Mouse (Mus musculus) spleen, embryonic (tissue): ENCODE data around the gene Pigl.
"Not testable (repeated sequence)": the region's sequence is repeated elsewhere in the genome, so short reads cannot be mapped to it uniquely, and the experiment has no call there.

ENCODE experiments used
- CTCF ChIA-PET: fragments of 350-600 bp; sonication (Branson Sonifier 250); formaldehyde crosslinking; loops from one replicate; lab custom pipeline; 2022; lab: Charles Lee

Pigl gene

DNA sequence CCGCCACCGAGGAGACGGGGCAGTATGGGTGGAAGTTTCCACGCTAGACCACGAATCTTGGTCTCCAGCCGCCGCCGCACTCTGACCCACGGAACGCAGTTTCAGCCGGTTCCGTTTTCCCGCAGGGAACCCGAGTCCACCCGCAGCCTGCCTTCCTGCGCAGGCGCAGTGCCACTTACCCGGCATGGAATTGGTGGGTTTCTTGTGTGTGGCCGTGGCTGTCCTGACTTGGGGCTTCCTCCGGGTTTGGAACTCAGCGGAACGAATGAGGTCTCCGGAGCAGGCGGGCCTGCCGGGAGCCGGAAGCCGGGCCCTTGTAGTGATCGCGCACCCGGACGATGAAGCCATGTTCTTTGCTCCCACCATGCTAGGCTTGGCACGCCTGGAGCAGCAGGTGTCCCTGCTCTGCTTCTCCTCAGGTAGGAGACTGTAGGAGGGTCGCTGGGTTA is at the start of gene Pigl, which contains the start of gene Ncor1:
Gene Pigl, plus strand, starts transcription at position 185 of the 449 bp plus-strand sequence.
Gene Ncor1, minus strand, starts transcription at position 266 of the 449 bp plus-strand sequence.
- CTCF ChIA-PET = no interaction called here

GRCm38 (mm10) chr11:62408848-62409247 is 49.4 kb upstream of the Pigl start:
- CTCF ChIA-PET = no interaction called here

DNA sequence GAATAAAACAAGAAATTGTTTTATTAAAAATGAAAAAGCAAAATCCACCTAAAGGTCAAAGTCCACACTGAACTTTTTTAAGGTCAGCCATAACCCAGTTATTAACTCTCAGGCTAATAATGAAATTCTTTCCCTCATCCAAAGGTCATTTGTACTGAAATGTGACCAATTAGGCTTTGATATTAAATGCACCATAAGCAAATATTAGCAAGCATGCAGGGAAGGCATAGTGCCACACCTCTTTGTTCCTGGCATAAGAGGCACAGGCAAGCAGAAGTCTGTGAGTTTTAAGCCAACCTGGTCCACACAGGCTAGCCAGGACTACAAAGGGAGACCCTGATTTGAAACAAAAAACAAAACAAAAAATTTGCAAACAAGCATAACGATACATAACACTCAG is 48.6 kb upstream of the Pigl start:
- CTCF ChIA-PET = no interaction called here

DNA sequence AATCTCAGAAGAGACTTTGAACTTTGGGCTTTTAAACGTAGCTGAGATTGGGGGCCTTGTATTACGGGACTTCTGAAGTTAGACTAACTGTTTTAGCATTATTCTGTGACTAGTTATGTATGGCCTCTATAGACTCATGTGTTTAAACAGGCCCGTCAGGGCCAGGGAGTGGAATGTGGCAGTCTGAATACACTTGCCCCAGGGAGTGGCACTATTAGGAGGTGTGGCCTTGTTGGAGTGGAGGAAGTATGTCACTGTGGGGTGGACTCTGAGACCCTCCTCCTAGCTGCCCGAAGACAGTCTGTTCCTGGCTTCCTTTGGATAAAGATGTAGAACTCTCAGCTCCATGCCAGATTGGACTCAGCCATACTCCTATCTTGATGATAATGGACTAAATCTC is 43.2 kb upstream of the Pigl start:
- CTCF ChIA-PET = no interaction called here

DNA sequence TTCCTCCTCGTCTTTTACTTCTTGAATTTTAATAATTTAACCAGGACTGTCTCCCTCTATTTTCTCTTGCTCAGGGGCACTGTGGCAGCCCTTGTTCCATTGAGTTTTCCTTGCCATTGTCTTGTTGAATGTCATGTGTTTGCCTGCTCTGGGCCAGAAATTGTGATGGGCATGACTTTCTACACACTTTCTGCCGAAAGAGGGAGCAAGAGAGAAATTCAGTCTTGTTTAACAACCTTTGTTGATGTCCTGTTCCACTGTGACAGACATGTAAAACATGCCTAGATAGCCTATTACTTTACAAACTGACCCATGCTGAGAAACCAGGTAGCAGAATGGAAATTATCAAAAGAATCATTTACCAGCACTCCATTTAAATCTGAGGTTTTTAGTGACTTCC is 33.7 kb upstream of the Pigl start:
- CTCF ChIA-PET = no interaction called here

GRCm38 (mm10) chr11:62426266-62426665 is 32.0 kb upstream of the Pigl start:
- CTCF ChIA-PET = interaction anchor here (0.6 kb wide), 1 partner anchor 10 kb away, joined by 9 read pairs; no protein-coding TSS in a partner anchor

- CTCF ChIA-PET = interaction anchor here (0.7 kb wide), 1 partner anchor 29 kb away, joined by 5 read pairs; no protein-coding TSS in a partner anchor
These were observed 31.2 kb upstream of the Pigl start for GRCm38 (mm10) chr11:62427105-62427504.

DNA sequence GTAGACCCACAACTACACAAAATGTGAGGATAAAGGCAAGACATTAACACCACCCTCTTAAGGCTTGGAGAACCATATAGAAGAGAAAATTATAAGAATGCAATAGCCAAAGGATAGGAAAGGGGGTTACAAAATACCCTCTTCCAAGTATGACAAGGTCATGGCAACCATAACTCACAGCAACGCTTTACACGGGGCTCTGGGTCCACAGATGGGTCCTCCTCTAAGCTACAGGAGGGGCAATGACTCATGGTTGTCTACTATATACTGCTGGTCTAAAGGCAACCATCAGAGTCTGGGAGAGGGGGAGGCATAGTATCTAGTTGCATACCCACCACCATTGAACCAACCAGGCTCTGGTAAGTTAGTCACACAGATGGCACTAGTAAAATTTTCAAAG is 26.0 kb upstream of the Pigl start:
- CTCF ChIA-PET = no interaction called here

DNA sequence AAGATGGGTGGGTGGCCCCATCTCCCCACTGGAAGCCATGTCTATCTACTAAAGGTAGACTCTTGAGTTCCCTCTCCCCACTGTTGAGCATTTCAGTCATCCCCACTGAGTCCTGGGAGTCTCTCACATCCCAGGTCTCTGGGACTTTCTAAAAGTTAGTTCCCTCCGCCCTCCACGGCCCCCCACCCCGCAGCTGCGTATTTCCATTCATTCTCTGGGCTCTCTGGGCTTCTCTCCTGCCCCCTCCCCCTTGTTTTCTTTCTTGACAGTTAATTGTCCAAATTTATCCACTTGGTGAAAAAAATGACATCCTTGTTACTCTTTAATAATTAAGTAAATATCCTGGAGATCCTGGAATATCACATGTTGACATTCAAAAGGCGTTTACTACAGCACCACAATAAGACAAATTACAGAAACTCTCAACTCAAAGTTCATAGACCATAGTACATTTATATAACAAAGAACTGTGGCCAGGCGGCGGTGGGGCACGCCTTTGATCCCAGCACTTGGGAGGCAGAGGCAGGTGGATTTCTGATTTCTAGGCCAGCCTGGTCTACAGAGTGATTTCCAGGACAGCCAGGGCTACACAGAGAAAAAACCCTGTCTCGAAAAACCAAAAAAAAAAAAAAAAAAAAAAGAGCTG is 17.5 kb upstream of the Pigl start:
- CTCF ChIA-PET = no interaction called here

- CTCF ChIA-PET = interaction anchor here (1.3 kb wide), 1 partner anchor 10 kb away, joined by 7 read pairs; no protein-coding TSS in a partner anchor
These were observed 12.5 kb upstream of the Pigl start for GRCm38 (mm10) chr11:62445799-62446198.

DNA sequence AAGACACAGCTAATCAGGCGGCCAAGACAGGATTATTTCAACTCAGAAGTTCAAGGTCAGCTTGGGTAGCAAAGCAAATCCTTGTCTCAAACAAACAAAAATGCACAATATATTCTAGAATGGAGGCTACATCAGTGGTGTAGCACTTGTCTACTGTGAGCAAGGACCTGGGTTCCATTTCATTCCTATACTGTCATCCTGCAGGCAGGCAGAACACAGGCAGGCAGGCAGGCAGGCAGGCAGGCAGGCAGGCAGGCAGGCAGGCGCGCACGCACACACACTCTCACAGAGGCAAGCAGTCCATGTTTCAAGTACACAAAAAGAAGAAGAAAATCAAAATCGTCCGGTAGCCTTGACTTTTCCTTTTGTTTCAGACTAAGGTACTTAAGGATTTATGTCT is 9.3 kb upstream of the Pigl start:
- CTCF ChIA-PET = no interaction called here

DNA sequence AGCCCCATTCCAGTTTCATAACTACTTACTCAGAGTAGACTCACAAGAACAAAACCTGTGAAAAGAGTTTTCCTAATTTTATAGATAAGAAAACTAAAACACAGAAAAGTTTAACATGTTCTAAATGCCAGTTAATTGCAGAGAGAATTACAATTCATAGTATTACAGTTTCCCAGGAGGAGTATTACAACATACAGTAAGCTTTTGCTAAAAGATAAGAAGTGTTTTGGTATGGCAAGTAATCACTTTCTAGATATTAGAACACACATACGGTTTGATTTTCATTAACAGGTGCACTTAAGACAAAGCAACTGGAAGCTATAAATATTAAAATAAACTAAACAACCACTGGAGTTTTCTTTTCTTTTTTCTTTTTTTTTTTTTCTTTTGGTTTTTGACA is 3.1 kb upstream of the Pigl start:
- CTCF ChIA-PET = interaction anchor here (0.6 to 1.3 kb wide), 3 partner anchors 9 to 104 kb away, joined by 3 to 7 read pairs (median 4); no protein-coding TSS in a partner anchor

- CTCF ChIA-PET = interaction anchor here (0.6 to 1.3 kb wide), 2 partner anchors 9 to 29 kb away, joined by 5 to 7 read pairs; no protein-coding TSS in a partner anchor
These were observed 2.2 kb upstream of the Pigl start for GRCm38 (mm10) chr11:62456021-62456482.

DNA sequence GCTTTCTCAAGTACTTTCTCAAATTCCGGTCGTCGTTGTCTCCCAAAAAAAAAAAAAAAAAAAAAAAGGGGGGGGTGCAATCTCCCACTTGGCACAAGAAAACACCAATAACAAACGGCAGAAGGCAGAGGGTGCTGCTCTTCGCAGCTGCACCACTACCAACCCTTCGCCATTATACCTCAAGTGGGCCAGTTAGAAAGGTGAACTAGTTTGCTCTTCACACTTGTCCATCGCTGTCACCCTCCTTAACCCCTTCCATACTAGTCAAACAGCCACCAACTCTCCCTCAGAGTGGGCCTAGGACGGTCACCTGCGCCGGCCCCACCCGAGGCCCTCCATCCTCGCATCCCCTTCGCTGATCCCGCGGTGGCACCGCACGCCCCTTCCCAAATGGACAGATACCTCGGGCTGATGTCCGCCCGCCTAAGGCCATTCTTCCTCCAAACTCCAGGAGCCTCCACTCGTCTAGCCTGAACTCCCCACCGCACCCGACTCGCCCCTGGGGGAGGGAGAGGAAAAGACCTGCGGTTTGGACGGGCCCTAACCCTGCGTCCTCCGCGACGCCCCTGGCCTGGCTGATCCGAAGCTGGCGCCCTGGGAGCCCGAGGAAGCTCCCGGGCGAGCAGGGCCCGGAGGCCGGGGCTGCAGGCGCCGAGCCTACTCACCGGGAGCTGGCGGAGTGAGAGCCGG is 1.6 kb upstream of the Pigl start:
- CTCF ChIA-PET = interaction anchor here (0.6 kb wide), 1 partner anchor 29 kb away, joined by 5 read pairs; no protein-coding TSS in a partner anchor

- CTCF ChIA-PET = no interaction called here
These were observed 894 bp upstream of the Pigl start for GRCm38 (mm10) chr11:62457241-62457890.

GRCm38 (mm10) chr11:62457891-62458270 is 379 bp upstream of the Pigl start:
- CTCF ChIA-PET = no interaction called here

DNA sequence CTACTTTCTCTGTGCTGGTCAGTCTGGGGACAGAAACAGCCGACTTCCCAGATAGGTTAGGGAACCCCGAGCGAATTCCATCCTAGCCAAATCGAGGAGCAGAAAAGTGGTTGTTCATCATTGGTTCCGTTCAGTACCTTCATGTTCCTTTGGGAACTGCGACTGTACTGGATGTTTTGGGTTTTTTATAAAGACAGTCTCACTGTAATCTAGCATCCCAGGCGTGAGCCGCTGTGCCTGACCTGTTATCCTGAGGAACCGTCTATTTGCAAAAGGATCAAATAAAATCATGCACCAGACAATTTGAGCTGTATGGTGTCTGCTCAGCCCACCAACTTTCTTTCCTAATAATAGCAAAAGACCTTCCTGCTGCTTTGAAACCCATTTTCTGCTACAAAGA is 520 bp downstream of the Pigl start:
- CTCF ChIA-PET = no interaction called here

DNA sequence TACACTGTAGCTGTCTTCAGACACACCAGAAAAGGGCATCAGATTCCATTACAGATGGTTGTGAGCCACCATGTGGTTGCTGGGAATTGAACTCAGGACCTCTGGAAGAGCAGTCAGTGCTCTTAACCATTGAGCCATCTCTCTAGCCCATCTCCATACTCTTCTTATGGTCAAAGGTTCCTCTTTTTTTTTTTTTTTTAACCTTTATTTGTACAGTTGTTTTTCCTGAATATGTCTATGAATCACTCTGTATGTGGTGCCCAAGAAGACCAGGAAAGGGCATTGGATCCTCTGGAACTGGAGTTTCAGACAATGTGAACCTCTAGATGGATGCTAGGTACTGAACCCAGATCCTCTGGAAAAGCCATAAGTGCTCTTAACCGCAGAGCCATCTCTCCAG is 4.3 kb downstream of the Pigl start:
- CTCF ChIA-PET = not testable (repeated sequence)

GRCm38 (mm10) chr11:62463225-62463915 is 5.1 kb downstream of the Pigl start:
- CTCF ChIA-PET = no interaction called here

GRCm38 (mm10) chr11:62464696-62465095 is 6.4 kb downstream of the Pigl start:
- CTCF ChIA-PET = no interaction called here

GRCm38 (mm10) chr11:62465849-62466248 is 7.6 kb downstream of the Pigl start:
- CTCF ChIA-PET = no interaction called here

GRCm38 (mm10) chr11:62466546-62466945 is 8.3 kb downstream of the Pigl start:
- CTCF ChIA-PET = no interaction called here
